Mouse (Mus musculus): Measurements from ENCODE around the gene Rbbp7. TPM values are rescaled to one million over a fixed set of nuclear protein-coding genes. Genes with fewer than 3 reads are reported as not detected.

Rbbp7 gene
- 214 and 218 TPM in 2 replicates for polyA plus RNA-seq (2015; fragmentation: Nextera tagmentation; extraction: Ambion mirVana)

DNA sequence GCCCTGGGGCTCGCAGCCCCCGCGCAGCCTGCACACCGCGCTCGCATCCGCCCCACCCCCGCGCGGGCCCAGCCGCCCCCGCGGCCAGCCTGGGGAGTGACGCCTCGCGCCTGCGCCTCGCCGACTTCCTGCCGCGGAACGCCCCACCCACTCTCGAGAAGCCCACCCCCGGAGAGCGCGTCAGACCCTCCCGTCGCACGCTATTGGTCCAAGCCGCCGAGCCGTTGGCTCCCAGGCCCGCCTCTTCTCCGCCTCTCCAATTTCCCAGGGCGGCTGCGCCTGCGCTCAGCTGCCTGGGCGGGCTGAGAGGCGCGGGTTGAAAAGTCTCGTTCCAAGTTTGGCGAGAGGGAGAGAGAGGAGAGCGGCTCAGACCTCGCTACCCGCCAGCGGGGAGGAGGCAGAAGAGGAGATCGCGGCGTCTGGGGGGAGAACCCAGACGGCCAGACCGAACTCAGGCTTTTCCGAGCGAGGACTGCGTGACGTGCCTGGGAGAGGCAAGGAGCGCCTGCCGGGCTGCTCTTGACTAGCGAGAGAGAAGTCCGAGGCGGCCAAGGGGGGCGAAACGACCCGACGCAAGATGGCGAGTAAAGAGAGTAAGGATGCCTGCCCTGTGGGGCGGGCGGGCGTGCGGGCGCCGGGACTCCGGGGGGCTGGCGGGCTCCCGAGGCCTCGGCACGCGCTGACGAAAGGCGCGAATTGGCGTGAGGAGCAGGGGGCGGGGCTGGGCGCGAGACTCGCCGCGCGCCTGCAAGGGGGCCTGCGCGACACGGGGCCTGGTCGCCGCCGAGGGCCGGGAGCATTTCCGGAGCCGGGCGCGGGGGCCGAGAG, at the start of gene Rbbp7:
Gene Rbbp7, plus strand, starts transcription at position 288 of the 828 bp plus-strand sequence.

Other genes with a start within 250 kb of the Rbbp7 start
- gene Reps2, start 116.8 kb upstream of the Rbbp7 start, polyA plus RNA-seq (2015; fragmentation: Nextera tagmentation; extraction: Ambion mirVana): 0.81 and 0.89 TPM in 2 replicates
- gene Txlng, start 69.1 kb downstream of the Rbbp7 start, polyA plus RNA-seq (2015; fragmentation: Nextera tagmentation; extraction: Ambion mirVana): 7.4 and 7.7 TPM in 2 replicates
- 18.6 and 20.7 TPM in 2 replicates for gene Syap1, start 128.0 kb downstream of the Rbbp7 start, polyA plus RNA-seq (2015; fragmentation: Nextera tagmentation; extraction: Ambion mirVana)
- 24.8 and 28.6 TPM in 2 replicates for gene Ctps2, start 140.8 kb downstream of the Rbbp7 start, polyA plus RNA-seq (2015; fragmentation: Nextera tagmentation; extraction: Ambion mirVana)
- 0.57 TPM in 1 of 2 replicates, not detected in the other for gene S100g, start 204.2 kb downstream of the Rbbp7 start, polyA plus RNA-seq (2015; fragmentation: Nextera tagmentation; extraction: Ambion mirVana)

Data from spleen, postnatal 0 days (tissue).